Mouse (Mus musculus): ENCODE data around the gene Myl4.

Myl4 gene

GRCm38 (mm10) chr11:104627616-104628301 is 77.3 kb downstream of the Myl4 start:
- intact Hi-C loops (cut with DNase I) = no loop called here

GRCm38 (mm10) chr11:104628566-104628965 is 78.1 kb downstream of the Myl4 start:
- intact Hi-C loops (cut with DNase I) = no loop called here

GRCm38 (mm10) chr11:104630185-104630835 is 79.8 kb downstream of the Myl4 start:
- intact Hi-C loops (cut with DNase I) = no loop called here

- intact Hi-C loops (cut with DNase I) = no loop called here
Observed at GRCm38 (mm10) chr11:104631306-104631705, 80.8 kb downstream of the Myl4 start.

- intact Hi-C loops (cut with DNase I) = no loop called here
Observed at GRCm38 (mm10) chr11:104637010-104637409, 86.5 kb downstream of the Myl4 start.

GRCm38 (mm10) chr11:104638006-104638405 is 87.5 kb downstream of the Myl4 start:
- intact Hi-C loops (cut with DNase I) = no loop called here

- intact Hi-C loops (cut with DNase I) = no loop called here
Observed at GRCm38 (mm10) chr11:104638906-104639305, 88.4 kb downstream of the Myl4 start.

GRCm38 (mm10) chr11:104639634-104640033 is 89.2 kb downstream of the Myl4 start:
- intact Hi-C loops (cut with DNase I) = no loop called here

GRCm38 (mm10) chr11:104640894-104641293 is 90.4 kb downstream of the Myl4 start:
- intact Hi-C loops (cut with DNase I) = no loop called here

- intact Hi-C loops (cut with DNase I) = no loop called here
Observed at GRCm38 (mm10) chr11:104643236-104643635, 92.8 kb downstream of the Myl4 start.

All from adrenal gland (tissue).